Mouse (Mus musculus) mature B cell (primary cell): ENCODE results near the gene Gm17026.
"Not testable (repeated sequence)": the region's sequence is repeated elsewhere in the genome, so short reads cannot be mapped to it uniquely, and the experiment has no call there.

Experiments
- in situ Hi-C: fragments of 300-500 bp; cut with MboI; formaldehyde crosslinking; loops from 2 replicates; pipeline ENCODE4 v1.14.3; 2019

Gene Gm17026

GRCm38 (mm10) chr14:42259948-42260347 is at the start of gene Gm17026:
Gene Gm17026, minus strand, starts transcription at chr14:42260048.
- in situ Hi-C loops: not testable (repeated sequence)

- in situ Hi-C loops: not testable (repeated sequence)
These were observed 37.4 kb upstream of the Gm17026 start, which contains the start of gene Gm9611 for GRCm38 (mm10) chr14:42297258-42297657. Gene Gm9611, minus strand, starts transcription at chr14:42297358.

DNA sequence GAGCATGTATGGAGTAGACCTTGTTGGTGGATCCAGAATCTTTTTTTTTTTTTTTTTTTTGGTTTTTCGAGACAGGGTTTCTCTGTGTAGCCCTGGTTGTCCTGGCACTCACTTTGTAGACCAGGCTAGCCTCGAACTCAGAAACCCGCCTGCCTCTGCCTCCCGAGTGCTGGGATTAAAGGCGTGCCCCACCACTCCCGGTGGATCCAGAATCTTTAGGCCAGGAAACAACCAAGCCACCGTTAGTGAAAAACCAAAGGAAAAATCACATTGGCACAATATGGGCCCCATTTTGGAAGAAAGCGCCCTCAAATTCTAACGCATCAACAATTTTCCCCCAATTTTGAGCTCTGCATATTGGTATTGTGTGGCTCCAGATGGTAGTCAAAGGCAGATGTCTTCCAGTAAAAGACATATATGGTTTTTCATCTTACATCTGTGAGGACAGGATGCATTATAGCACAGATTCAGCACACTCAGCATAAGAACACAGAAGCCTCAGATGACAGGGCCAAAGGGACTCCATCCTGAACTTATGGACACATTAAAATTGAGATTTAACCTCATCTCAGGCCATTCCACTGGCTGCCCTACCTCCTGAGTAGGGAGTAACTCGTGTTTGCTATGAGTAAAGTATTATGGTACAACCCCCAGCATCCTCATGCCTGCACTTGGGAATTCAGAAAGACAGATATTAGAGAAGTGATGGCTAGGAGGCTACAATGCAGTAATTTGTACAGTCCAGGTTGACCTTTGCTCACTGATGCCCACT is 42.9 kb downstream of the Gm17026 start:
- in situ Hi-C loops: not testable (repeated sequence)
